Mouse (Mus musculus): ENCODE data around the gene Prkcz. TPM values are rescaled to one million over a fixed set of nuclear protein-coding genes. Genes with fewer than 3 reads are reported as not detected.

Prkcz gene
- polyA plus RNA-seq, 1 experiment from 2014 or later = 16.8 TPM

- WGBS = 33% methylated on average over 20 of the region's 20 CpGs
- peaks cover 47% of the 10 kb centered on the region for H3K4me1 ChIP-seq
- H3K27me3 ChIP-seq (ENCODE audit: poor library complexity, severe bottlenecking) = peaks cover 13% of the 10 kb centered on the region
- H3K36me3 ChIP-seq (replicated peaks) = peaks cover 13% of the 10 kb centered on the region
- H3K27ac ChIP-seq = peak overlapping the region; percentile 97
- DNase-seq (ENCODE audit: extremely low spot score, low spot score) = no peak
- H3K9me3 ChIP-seq = no peaks in the 10 kb centered on the region
- peak overlapping the region; percentile 96 for H3K4me3 ChIP-seq
Measured at GRCm38 (mm10) chr4:155223594-155224528, 137.3 kb downstream of the Prkcz start.

GRCm38 (mm10) chr4:155222841-155223593 is 138.1 kb downstream of the Prkcz start:
- no peaks in the 10 kb centered on the region for H3K9me3 ChIP-seq
- H3K4me3 ChIP-seq = peak overlapping the region; percentile 96
- peaks cover 20% of the 10 kb centered on the region for H3K36me3 ChIP-seq (replicated peaks)
- peaks cover 55% of the 10 kb centered on the region for H3K4me1 ChIP-seq
- peaks cover 13% of the 10 kb centered on the region for H3K27me3 ChIP-seq (ENCODE audit: poor library complexity, severe bottlenecking)
- WGBS = 8% methylated on average over 108 of the region's 116 CpGs
- H3K27ac ChIP-seq = peak overlapping the region; percentile 97
- peak; percentile 99 for DNase-seq (ENCODE audit: extremely low spot score, low spot score)

GRCm38 (mm10) chr4:155222552-155222840 is 138.7 kb downstream of the Prkcz start, which contains the start of gene Ski:
Gene Ski (minus strand): TSS chr4:155222592.
- no peak for DNase-seq (ENCODE audit: extremely low spot score, low spot score)
- 14% methylated on average over 63 of the region's 63 CpGs for WGBS
- no peaks in the 10 kb centered on the region for H3K9me3 ChIP-seq
- H3K27me3 ChIP-seq (ENCODE audit: poor library complexity, severe bottlenecking) = peaks cover 13% of the 10 kb centered on the region
- H3K4me3 ChIP-seq = peak within 1 kb of the TSS; percentile 96
- H3K27ac ChIP-seq = peak within 1 kb of the TSS; percentile 97
- H3K4me1 ChIP-seq = peaks cover 60% of the 10 kb centered on the region
- H3K36me3 ChIP-seq (replicated peaks) = peaks cover 26% of the 10 kb centered on the region

DNA sequence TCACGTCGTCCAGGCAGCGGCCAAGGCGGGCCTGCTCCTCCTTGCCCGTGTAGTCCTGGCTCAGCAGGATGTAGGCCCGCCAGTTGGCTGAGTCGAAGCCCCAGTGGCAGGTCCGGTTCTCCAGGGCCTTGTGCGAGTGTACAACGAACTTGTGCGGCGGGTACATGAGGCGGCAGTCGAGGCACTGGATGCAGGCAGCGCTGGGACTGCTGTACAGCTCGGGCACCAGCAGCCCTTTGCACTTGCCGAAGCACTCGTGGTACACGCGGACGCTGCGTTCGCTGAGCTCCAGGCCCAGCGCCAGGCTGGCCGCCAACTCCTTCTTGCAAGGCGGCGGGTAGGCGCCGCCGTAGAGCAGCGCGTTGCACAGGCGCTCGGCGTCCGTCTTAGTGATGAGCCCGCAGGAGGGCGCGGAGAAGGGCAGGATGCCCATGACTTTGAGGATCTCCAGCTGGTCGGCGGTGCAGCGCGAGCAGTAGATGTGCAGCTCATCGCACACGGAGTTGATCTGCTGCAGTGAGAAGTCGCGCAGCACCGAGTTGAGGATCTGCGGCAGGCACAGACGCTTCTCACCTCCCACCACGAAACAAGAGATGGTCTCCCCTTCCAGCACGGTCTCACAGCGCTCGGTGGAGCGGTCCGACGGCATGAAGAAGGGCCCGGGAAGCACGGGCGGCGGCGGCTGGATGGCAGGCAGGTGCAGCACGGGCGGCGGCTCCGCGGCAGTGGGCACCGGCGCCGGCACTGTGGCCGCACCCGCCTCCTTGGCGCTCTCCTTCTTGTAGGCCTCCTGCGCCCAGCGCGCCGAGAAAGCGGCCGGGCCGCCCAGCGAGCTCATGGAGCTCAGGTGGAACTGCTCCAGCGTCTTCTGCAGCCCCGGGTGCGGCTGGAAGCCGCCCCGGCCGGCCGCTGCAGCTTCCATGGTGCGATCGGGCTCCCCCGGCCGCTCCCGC is 139.3 kb downstream of the Prkcz start:
- DNase-seq (ENCODE audit: extremely low spot score, low spot score) = peak; percentile 60
- peaks cover 29% of the 10 kb centered on the region for H3K36me3 ChIP-seq (replicated peaks)
- H3K9me3 ChIP-seq = no peaks in the 10 kb centered on the region
- peak overlapping the region; percentile 96 for H3K4me3 ChIP-seq
- H3K4me1 ChIP-seq = peaks cover 67% of the 10 kb centered on the region
- under 1% methylated on average over 92 of the region's 93 CpGs for WGBS
- H3K27me3 ChIP-seq (ENCODE audit: poor library complexity, severe bottlenecking) = peaks cover 13% of the 10 kb centered on the region
- H3K27ac ChIP-seq = peak overlapping the region; percentile 97

GRCm38 (mm10) chr4:155221106-155221505 is 140.1 kb downstream of the Prkcz start:
- H3K9me3 ChIP-seq = no peaks in the 10 kb centered on the region
- peak overlapping the region; percentile 96 for H3K4me3 ChIP-seq
- 3% methylated on average over 7 of the region's 7 CpGs for WGBS
- H3K4me1 ChIP-seq = peaks cover 74% of the 10 kb centered on the region
- H3K27ac ChIP-seq = peak overlapping the region; percentile 97
- no peak for DNase-seq (ENCODE audit: extremely low spot score, low spot score)
- H3K36me3 ChIP-seq (replicated peaks) = peaks cover 29% of the 10 kb centered on the region
- H3K27me3 ChIP-seq (ENCODE audit: poor library complexity, severe bottlenecking) = peaks cover 13% of the 10 kb centered on the region

DNA sequence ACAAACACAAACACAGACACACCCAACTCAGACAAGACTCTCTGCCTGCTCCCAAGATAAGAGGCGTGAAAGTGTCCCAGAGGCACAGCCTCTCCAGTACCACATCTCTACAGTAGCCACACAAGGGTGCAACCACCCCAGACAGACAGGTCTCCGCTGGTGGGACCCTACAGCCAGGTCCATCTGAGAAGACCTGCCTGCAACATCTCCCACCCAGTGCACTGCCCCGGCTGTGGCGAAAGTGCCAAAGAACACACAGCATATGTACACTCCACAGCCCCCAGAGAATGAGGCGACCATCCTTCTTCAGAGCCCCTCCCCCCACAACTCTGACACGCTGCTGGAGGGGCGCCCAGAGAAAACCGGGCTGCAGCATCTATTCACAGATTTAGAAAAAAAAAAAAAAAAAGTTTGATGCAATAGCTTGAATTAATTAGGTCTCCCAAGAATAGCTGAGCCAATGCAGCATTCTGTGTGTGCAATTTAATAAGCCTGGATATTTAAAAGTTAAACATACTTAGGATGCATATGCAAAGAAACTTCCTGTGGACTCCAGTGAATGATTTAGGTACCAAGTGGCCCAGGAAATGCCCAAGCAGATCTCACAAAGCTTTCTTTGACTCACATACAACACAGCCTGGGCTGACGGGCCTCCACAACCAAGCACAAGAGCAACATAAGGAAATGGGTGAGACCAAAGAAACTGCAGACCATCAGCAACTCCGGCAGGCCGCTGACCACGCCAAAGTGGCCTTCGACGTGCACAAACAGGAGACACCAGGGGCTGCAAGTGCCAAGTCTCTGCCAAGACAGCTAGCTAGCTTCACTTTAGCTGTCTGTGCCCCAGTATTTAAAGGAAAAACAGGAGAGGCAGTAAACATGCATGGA is 140.7 kb downstream of the Prkcz start:
- Histone ChIP-seq H3K9me3 (no peaks in the 10 kb centered on the region), H3K27ac (peak overlapping the region; percentile 97), H3K4me1 (peaks cover 81% of the 10 kb centered on the region), H3K4me3 (peak overlapping the region; percentile 96), H3K27me3 (ENCODE audit: poor library complexity, severe bottlenecking) (peaks cover 9% of the 10 kb centered on the region), H3K36me3 (replicated peaks) (peaks cover 29% of the 10 kb centered on the region)
- DNase-seq (ENCODE audit: extremely low spot score, low spot score) = no peak
- WGBS = 17% methylated on average over 14 of the region's 14 CpGs

GRCm38 (mm10) chr4:155219271-155220212 is 141.6 kb downstream of the Prkcz start:
- Histone ChIP-seq H3K27me3 (ENCODE audit: poor library complexity, severe bottlenecking) (peaks cover 4% of the 10 kb centered on the region), H3K27ac (peak overlapping the region; percentile 71), H3K9me3 (no peaks in the 10 kb centered on the region), H3K36me3 (replicated peaks) (peaks cover 29% of the 10 kb centered on the region), H3K4me1 (peaks cover 90% of the 10 kb centered on the region), H3K4me3 (peak overlapping the region; percentile 96)
- 77% methylated on average over 12 of the region's 12 CpGs for WGBS
- DNase-seq (ENCODE audit: extremely low spot score, low spot score) = no peak

DNA sequence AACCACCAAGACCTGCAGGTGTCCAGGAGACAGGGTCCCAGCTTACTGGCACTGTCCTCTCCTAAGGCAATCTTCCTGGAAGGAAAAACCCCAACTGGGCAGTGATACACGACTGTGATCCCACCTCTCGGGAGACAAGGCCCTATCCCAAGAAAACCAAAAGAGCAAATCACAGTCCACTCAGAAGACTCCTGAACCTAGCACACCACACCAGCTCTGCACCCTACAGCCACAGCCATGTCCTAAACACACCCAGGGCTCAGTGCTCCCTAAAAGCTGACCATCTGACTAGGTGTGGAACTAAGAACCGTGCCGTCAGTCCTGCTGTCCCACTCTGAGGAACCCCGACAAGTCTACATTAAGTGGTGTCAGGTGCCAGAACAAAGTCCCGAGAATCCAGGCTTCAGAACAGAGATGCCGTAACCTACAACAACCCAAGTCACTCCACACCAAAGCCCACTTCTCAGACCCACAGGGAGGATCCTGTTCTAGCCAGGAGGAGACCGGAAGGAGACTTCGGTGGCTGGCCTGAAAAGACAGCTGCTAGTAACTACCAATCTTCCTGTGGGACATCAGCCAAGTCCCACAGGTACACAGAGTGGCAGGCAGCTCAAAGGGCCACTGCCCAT is 142.9 kb downstream of the Prkcz start:
- H3K4me1 ChIP-seq = peaks cover 94% of the 10 kb centered on the region
- H3K27ac ChIP-seq = peak overlapping the region; percentile 44; the same call in 1 of the 2 replicates
- H3K9me3 ChIP-seq = no peaks in the 10 kb centered on the region
- 89% methylated on average over 9 of the region's 9 CpGs for WGBS
- peak overlapping the region; percentile 96 for H3K4me3 ChIP-seq
- DNase-seq (ENCODE audit: extremely low spot score, low spot score) = no peak
- no peaks in the 10 kb centered on the region for H3K27me3 ChIP-seq (ENCODE audit: poor library complexity, severe bottlenecking)
- H3K36me3 ChIP-seq (replicated peaks) = peaks cover 29% of the 10 kb centered on the region

- no peak overlapping the region for H3K27ac ChIP-seq
- H3K4me3 ChIP-seq = peak overlapping the region; percentile 96; the same call in 1 of the 2 replicates
- no peaks in the 10 kb centered on the region for H3K27me3 ChIP-seq (ENCODE audit: poor library complexity, severe bottlenecking)
- WGBS = 73% methylated on average over 12 of the region's 12 CpGs
- no peak for DNase-seq (ENCODE audit: extremely low spot score, low spot score)
- no peaks in the 10 kb centered on the region for H3K9me3 ChIP-seq
- peaks cover 99% of the 10 kb centered on the region for H3K4me1 ChIP-seq
- H3K36me3 ChIP-seq (replicated peaks) = peaks cover 31% of the 10 kb centered on the region
Measured at GRCm38 (mm10) chr4:155217241-155218103, 143.7 kb downstream of the Prkcz start.
